Mouse (Mus musculus): ENCODE measurements around the gene Ino80e. TPM values are rescaled to one million over a fixed set of nuclear protein-coding genes. Genes with fewer than 3 reads are reported as not detected.

The Ino80e gene
- polyA plus RNA-seq, 1 experiment from 2014 or later = 91.3 TPM

DNA sequence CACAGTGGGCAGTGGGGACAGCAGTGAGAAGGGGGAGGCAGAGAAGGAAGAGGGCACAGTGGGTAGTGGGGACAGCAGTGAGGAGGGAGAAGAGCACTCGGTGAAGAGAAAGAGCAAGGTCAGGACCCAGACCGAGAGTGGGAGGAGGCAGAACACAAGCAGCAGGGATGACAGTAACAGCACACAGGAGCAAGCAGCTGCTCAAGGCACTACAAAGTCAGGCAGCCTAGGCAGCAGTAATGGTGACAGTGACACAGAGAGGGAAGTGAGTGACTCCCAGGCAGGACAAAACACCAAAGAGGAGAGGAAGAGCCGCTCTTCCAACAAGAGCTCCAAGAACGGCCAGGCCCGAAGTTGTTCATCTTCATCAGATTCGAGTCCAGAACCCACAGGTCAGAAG is 1.6 kb upstream of the Ino80e start:
- peaks cover 15% of the 10 kb centered on the region for H3K4me1 ChIP-seq (ENCODE audit: control insufficient read depth, insufficient read depth, low read length)
- 78% methylated on average over 6 of the region's 6 CpGs for WGBS
- no peak for ATAC-seq
- H3K9me3 ChIP-seq (replicated peaks; ENCODE audit: control insufficient read depth, low read length) = no peaks in the 10 kb centered on the region
- H3K4me2 ChIP-seq (ENCODE audit: low read length) = peak overlapping the region; percentile 82
- peaks cover 60% of the 10 kb centered on the region for H3K36me3 ChIP-seq (ENCODE audit: control insufficient read depth, insufficient read depth, low read length)
- H3K27me3 ChIP-seq (replicated peaks; ENCODE audit: control insufficient read depth, insufficient read depth, low read length) = no peaks in the 10 kb centered on the region
- DNase-seq (ENCODE audit: low spot score) = no peak
- no peak overlapping the region for H3K27ac ChIP-seq (ENCODE audit: low read depth, low read length)
- peak overlapping the region; percentile 72 for H3K9ac ChIP-seq (ENCODE audit: low read length)
- H3K4me3 ChIP-seq (ENCODE audit: low read depth, low read length) = peak overlapping the region; percentile 59

DNA sequence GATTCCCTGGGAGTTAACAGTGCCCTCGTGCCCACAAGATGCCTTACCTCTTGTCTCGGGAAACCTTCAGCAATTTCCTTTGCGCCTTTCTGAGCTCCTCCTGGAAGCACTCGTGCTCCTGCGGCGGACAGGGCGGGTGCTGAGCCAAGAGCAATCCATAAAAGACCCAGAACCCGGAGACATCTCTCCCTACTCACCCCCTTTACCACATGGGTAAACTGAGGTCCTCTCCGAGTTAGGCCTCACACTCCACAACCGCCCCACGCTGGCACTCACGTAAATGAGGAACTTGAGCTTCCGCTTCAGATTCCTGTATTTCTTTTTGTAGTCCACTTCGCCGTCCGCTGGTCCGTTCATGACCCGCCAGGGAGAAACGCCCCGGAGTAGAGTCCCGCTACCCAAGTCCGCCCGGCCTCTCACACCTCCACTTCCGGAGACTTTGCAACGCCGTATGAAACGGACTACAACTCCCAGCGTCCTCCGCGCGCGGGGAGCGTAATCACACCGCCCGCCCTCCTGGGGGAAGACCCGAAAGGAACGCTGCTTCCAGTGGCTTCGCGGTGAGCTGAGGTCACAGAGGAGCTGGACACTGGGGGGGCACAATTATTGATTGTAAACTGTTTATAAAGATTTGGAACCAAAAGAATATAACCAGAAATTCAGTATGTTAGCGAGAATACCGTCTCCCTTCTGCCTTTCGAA is 597 bp downstream of the Ino80e start, which contains the start of gene Hirip3:
TSS of gene Hirip3 (plus strand) at position 544 of the 702 bp plus-strand sequence.
- H3K27ac ChIP-seq (ENCODE audit: low read depth, low read length) = peak within 1 kb of the TSS; percentile 74
- H3K9me3 ChIP-seq (replicated peaks; ENCODE audit: control insufficient read depth, low read length) = no peaks in the 10 kb centered on the region
- DNase-seq (ENCODE audit: low spot score) (peak; percentile 97), ATAC-seq (peak; percentile 94)
- H3K4me1 ChIP-seq (ENCODE audit: control insufficient read depth, insufficient read depth, low read length) = peaks cover 15% of the 10 kb centered on the region
- peak within 1 kb of the TSS; percentile 59 for H3K4me3 ChIP-seq (ENCODE audit: low read depth, low read length)
- H3K27me3 ChIP-seq (replicated peaks; ENCODE audit: control insufficient read depth, insufficient read depth, low read length) = no peaks in the 10 kb centered on the region
- peak within 1 kb of the TSS; percentile 82 for H3K4me2 ChIP-seq (ENCODE audit: low read length)
- peaks cover 57% of the 10 kb centered on the region for H3K36me3 ChIP-seq (ENCODE audit: control insufficient read depth, insufficient read depth, low read length)
- WGBS = 3% methylated on average over 42 of the region's 42 CpGs
- peak within 1 kb of the TSS; percentile 72 for H3K9ac ChIP-seq (ENCODE audit: low read length)

DNA sequence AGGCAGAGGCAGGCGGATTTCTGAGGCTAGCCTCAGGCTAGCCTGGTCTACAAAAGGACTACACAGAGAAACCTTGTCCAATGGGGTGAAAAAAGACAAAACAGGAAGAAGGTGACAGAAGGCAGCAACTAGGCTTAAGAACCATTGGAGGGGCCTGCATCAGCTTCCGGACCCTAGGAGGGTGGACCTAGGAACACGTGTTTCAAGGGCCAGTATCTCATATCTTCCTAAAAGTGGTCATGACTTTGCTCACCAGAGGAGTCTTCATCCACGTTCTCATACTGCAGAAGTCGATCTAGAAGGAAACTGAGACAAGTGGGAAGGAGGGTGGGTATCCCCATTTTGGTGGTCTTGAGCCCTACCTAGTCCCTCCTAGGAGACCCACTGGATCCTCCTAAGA is 1.2 kb downstream of the Ino80e start:
- DNase-seq (ENCODE audit: low spot score) (no peak), ATAC-seq (no peak)
- H3K27me3 ChIP-seq (replicated peaks; ENCODE audit: control insufficient read depth, insufficient read depth, low read length) = no peaks in the 10 kb centered on the region
- no peak overlapping the region for H3K27ac ChIP-seq (ENCODE audit: low read depth, low read length)
- H3K4me3 ChIP-seq (ENCODE audit: low read depth, low read length) = peak overlapping the region; percentile 59
- 74% methylated on average over 5 of the region's 5 CpGs for WGBS
- no peaks in the 10 kb centered on the region for H3K9me3 ChIP-seq (replicated peaks; ENCODE audit: control insufficient read depth, low read length)
- peak overlapping the region; percentile 82 for H3K4me2 ChIP-seq (ENCODE audit: low read length)
- H3K4me1 ChIP-seq (ENCODE audit: control insufficient read depth, insufficient read depth, low read length) = peaks cover 15% of the 10 kb centered on the region
- peak overlapping the region; percentile 72 for H3K9ac ChIP-seq (ENCODE audit: low read length)
- peaks cover 57% of the 10 kb centered on the region for H3K36me3 ChIP-seq (ENCODE audit: control insufficient read depth, insufficient read depth, low read length)

DNA sequence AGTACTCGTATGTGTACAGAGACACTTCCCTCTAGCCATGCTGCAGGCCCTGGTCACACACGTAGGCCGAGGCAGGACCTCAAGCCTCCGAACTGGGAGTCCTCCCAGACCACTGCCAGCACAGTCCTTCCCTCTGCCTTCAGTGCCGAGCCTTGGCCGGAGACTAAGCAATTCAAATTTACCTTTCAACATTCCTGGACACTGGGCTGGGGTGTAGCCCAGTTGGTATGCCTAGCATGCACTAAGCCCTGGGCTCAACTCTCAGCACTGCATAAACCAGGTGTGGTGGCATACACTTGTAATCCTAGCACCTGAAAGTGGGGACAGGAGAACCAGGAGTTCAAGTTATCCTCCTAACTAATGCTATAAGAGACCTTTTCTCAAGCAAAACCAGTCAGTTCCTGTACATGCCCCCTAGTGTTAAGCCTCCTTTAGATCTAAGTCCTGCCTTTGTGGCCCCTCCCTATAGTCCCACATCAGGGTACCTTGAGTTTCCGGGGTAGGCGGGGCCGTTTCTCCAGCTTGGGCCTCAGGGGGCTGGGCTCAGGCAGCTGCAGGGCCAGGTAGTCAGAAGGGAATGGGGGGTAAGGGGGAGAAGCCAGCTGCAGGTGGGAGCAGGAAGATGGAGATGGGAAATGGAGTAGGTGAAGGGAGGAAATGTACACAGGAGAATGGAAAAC is 5.3 kb downstream of the Ino80e start:
- H3K36me3 ChIP-seq (ENCODE audit: control insufficient read depth, insufficient read depth, low read length) = peaks cover 75% of the 10 kb centered on the region
- H3K4me2 ChIP-seq (ENCODE audit: low read length) = no peak overlapping the region
- H3K27me3 ChIP-seq (replicated peaks; ENCODE audit: control insufficient read depth, insufficient read depth, low read length) = no peaks in the 10 kb centered on the region
- no peak for ATAC-seq
- 75% methylated on average over 9 of the region's 9 CpGs for WGBS
- no peak overlapping the region for H3K9ac ChIP-seq (ENCODE audit: low read length)
- H3K9me3 ChIP-seq (replicated peaks; ENCODE audit: control insufficient read depth, low read length) = no peaks in the 10 kb centered on the region
- no peak overlapping the region for H3K4me3 ChIP-seq (ENCODE audit: low read depth, low read length)
- peaks cover 4% of the 10 kb centered on the region; the same call in 1 of the 2 replicates for H3K4me1 ChIP-seq (ENCODE audit: control insufficient read depth, insufficient read depth, low read length)
- no peak overlapping the region for H3K27ac ChIP-seq (ENCODE audit: low read depth, low read length)
- DNase-seq (ENCODE audit: low spot score) = no peak

DNA sequence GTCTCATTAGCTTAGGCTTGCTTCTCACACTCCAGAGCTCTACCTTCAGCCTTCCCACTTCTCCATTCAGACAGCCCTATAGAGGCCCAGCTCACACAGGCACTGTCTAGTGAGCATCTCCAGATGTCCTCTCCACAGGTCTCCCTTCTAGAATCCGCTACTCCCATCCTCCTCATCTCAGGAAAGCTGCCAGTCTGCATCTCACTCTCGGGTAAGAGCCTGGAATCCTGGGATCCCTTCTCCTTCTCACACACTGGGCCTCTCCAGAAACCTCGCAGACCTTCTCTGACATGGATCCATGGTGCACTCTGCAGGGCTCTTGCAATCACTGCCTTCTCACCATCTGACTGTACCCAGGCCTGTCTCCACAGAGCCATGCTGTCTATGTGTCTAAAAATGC is 6.5 kb downstream of the Ino80e start:
- WGBS = 68% methylated on average over 3 of the region's 3 CpGs
- ATAC-seq = no peak
- DNase-seq (ENCODE audit: low spot score) = no peak
- no peaks in the 10 kb centered on the region for H3K9me3 ChIP-seq (replicated peaks; ENCODE audit: control insufficient read depth, low read length)
- H3K27me3 ChIP-seq (replicated peaks; ENCODE audit: control insufficient read depth, insufficient read depth, low read length) = no peaks in the 10 kb centered on the region
- peaks cover 79% of the 10 kb centered on the region for H3K36me3 ChIP-seq (ENCODE audit: control insufficient read depth, insufficient read depth, low read length)
- no peak overlapping the region for H3K4me2 ChIP-seq (ENCODE audit: low read length)
- H3K9ac ChIP-seq (ENCODE audit: low read length) = no peak overlapping the region
- H3K4me3 ChIP-seq (ENCODE audit: low read depth, low read length) = no peak overlapping the region
- H3K4me1 ChIP-seq (ENCODE audit: control insufficient read depth, insufficient read depth, low read length) = no peaks in the 10 kb centered on the region
- H3K27ac ChIP-seq (ENCODE audit: low read depth, low read length) = no peak overlapping the region

DNA sequence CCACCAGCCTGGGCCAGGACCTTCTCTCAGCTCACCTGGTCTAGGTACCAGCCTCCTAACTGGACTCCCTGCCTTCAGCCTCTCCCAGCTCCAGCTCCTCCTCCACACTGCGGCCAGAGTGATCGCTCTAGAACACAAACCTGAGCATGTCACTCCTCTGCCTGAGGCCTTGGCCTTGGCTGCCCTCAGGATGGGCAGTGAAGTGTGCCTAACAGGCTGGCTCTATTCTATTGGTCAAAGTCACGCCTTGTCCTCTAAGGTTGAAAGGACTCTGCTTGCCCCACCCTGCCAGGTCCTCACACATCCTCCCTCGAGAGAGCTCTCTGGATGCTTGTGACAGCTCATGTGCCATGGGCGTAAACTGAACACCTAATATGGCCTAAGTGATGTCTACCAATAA is 8.7 kb downstream of the Ino80e start:
- peaks cover 5% of the 10 kb centered on the region for H3K4me1 ChIP-seq (ENCODE audit: control insufficient read depth, insufficient read depth, low read length)
- 0 out of 2 replicates have a peak, but pooled peaks cover 6% of the 10 kb centered on the region for H3K27me3 ChIP-seq (replicated peaks; ENCODE audit: control insufficient read depth, insufficient read depth, low read length)
- no peak overlapping the region for H3K9ac ChIP-seq (ENCODE audit: low read length)
- DNase-seq (ENCODE audit: low spot score) (no peak), ATAC-seq (no peak)
- WGBS = 80% methylated on average over 5 of the region's 5 CpGs
- peaks cover 67% of the 10 kb centered on the region for H3K36me3 ChIP-seq (ENCODE audit: control insufficient read depth, insufficient read depth, low read length)
- H3K4me2 ChIP-seq (ENCODE audit: low read length) = no peak overlapping the region
- no peak overlapping the region for H3K27ac ChIP-seq (ENCODE audit: low read depth, low read length)
- H3K9me3 ChIP-seq (replicated peaks; ENCODE audit: control insufficient read depth, low read length) = no peaks in the 10 kb centered on the region
- no peak overlapping the region for H3K4me3 ChIP-seq (ENCODE audit: low read depth, low read length)

DNA sequence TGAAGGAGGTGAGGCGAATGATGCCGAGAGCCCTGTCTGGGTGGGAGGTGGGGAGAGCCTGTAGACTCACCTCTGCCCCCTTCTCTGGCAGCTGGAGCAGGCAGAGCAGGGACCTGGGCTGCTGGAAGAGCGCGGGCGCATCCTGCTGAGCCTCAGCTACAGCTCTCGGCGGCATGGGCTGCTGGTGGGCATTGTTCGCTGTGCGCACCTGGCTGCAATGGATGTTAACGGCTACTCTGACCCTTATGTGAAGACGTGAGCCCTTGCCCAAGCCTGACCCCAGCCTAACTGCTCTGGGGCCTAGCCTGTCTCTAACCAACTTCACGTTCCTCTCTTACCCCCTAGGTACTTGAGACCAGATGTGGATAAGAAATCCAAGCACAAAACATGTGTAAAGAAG is 11.0 kb downstream of the Ino80e start:
- H3K4me2 ChIP-seq (ENCODE audit: low read length) = no peak overlapping the region
- 37% methylated on average over 12 of the region's 12 CpGs for WGBS
- DNase-seq (ENCODE audit: low spot score) (no peak), ATAC-seq (no peak)
- peaks cover 12% of the 10 kb centered on the region for H3K4me1 ChIP-seq (ENCODE audit: control insufficient read depth, insufficient read depth, low read length)
- H3K27me3 ChIP-seq (replicated peaks; ENCODE audit: control insufficient read depth, insufficient read depth, low read length) = 0 out of 2 replicates have a peak, but pooled peaks cover 8% of the 10 kb centered on the region
- H3K36me3 ChIP-seq (ENCODE audit: control insufficient read depth, insufficient read depth, low read length) = peaks cover 47% of the 10 kb centered on the region
- no peaks in the 10 kb centered on the region for H3K9me3 ChIP-seq (replicated peaks; ENCODE audit: control insufficient read depth, low read length)
- no peak overlapping the region for H3K4me3 ChIP-seq (ENCODE audit: low read depth, low read length)
- H3K9ac ChIP-seq (ENCODE audit: low read length) = no peak overlapping the region; the same call in 1 of the 2 replicates
- H3K27ac ChIP-seq (ENCODE audit: low read depth, low read length) = no peak overlapping the region

DNA sequence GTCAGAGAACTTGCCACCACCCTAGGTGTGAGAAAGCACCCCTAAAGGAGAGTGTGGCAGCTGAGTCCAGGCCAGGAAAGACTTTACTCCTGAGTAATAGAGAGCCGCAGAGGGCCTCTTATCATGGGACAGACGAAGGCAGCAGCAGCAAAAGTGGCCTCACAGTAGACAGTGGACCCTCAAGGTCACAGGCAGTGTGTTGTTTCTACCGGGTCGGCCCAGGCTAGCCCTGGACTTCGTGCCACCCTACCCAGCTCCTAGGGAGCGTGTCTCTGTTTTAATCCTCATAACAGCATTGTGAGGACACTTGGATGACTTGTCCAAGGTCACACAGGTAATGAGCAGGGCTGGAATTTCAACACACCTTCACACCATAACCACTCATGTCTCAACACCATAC is 12.0 kb downstream of the Ino80e start:
- H3K9me3 ChIP-seq (replicated peaks; ENCODE audit: control insufficient read depth, low read length) = no peaks in the 10 kb centered on the region
- ATAC-seq (no peak), DNase-seq (ENCODE audit: low spot score) (no peak)
- no peak overlapping the region for H3K4me2 ChIP-seq (ENCODE audit: low read length)
- H3K27me3 ChIP-seq (replicated peaks; ENCODE audit: control insufficient read depth, insufficient read depth, low read length) = 0 out of 2 replicates have a peak, but pooled peaks cover 8% of the 10 kb centered on the region
- no peak overlapping the region for H3K4me3 ChIP-seq (ENCODE audit: low read depth, low read length)
- peaks cover 12% of the 10 kb centered on the region for H3K4me1 ChIP-seq (ENCODE audit: control insufficient read depth, insufficient read depth, low read length)
- peaks cover 37% of the 10 kb centered on the region for H3K36me3 ChIP-seq (ENCODE audit: control insufficient read depth, insufficient read depth, low read length)
- no peak overlapping the region for H3K27ac ChIP-seq (ENCODE audit: low read depth, low read length)
- no peak overlapping the region for H3K9ac ChIP-seq (ENCODE audit: low read length)
- WGBS = 89% methylated on average over 6 of the region's 6 CpGs

DNA sequence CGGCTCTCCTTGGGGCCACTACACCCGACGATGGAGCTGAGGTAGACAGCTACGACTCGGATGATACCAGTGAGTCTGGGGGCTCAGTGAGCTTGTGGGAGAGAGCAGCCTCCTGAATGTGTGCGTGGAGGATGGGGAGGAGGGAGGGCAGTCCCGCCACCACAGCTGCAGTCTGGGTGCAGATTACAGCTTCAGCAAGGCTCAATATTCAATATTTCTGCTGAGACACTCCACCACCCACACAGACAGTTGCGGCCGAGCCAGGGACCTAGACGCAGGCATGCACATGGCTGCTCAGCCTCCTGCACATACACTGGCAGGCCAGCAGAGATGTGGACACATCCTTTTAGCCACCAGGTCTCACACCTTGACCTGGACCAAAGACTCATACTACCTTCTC is 13.4 kb downstream of the Ino80e start:
- H3K27ac ChIP-seq (ENCODE audit: low read depth, low read length) = no peak overlapping the region
- peaks cover 23% of the 10 kb centered on the region for H3K36me3 ChIP-seq (ENCODE audit: control insufficient read depth, insufficient read depth, low read length)
- peaks cover 12% of the 10 kb centered on the region for H3K4me1 ChIP-seq (ENCODE audit: control insufficient read depth, insufficient read depth, low read length)
- peak overlapping the region; percentile 99 for H3K4me2 ChIP-seq (ENCODE audit: low read length)
- peak overlapping the region; percentile 74 for H3K9ac ChIP-seq (ENCODE audit: low read length)
- DNase-seq (ENCODE audit: low spot score) (peak; percentile 13), ATAC-seq (peak; percentile 29; the same call in 1 of the 2 replicates)
- 0 out of 2 replicates have a peak, but pooled peaks cover 8% of the 10 kb centered on the region for H3K27me3 ChIP-seq (replicated peaks; ENCODE audit: control insufficient read depth, insufficient read depth, low read length)
- peak overlapping the region; percentile 55 for H3K4me3 ChIP-seq (ENCODE audit: low read depth, low read length)
- H3K9me3 ChIP-seq (replicated peaks; ENCODE audit: control insufficient read depth, low read length) = no peaks in the 10 kb centered on the region
- WGBS = 25% methylated on average over 10 of the region's 10 CpGs

All from forebrain, embryonic 14.5 days (tissue).